Mouse (Mus musculus) liver, postnatal 0 days (tissue): Measurements from ENCODE around the gene Reln.

Source experiments
- CTCF ChIP-seq: sonication (generic); IDR thresholded peaks from 2 replicates; pipeline ENCODE4 v1.5.1; 2016; ENCODE audit warnings: antibody characterized with exemption, low read depth
- EP300 ChIP-seq: IDR thresholded peaks from 2 replicates; pipeline ENCODE4 v1.6.1; 2016; ENCODE audit warnings: antibody characterized with exemption, low read depth, mild to moderate bottlenecking

GRCm38 (mm10) chr5:21987711-21988110 lies 356.8 kb downstream of the Reln start:
- TF ChIP-seq CTCF (no peak), EP300 (no peak)
